Mouse (Mus musculus) kidney, adult 18-20 months (tissue): ENCODE data around the gene Cmss1.
A peak's percentile ranks its signal among the peaks of the same experiment; 100 is the strongest.

Source experiments
- DNase-seq: peaks from one replicate; pipeline ENCODE4 v3.0.0; 2021

Gene Cmss1

GRCm38 (mm10) chr16:57378631-57379330, 227.9 kb downstream of the Cmss1 start:
- no peak for DNase-seq

GRCm38 (mm10) chr16:57375248-57375837, 231.3 kb downstream of the Cmss1 start:
- DNase-seq = no peak

- no peak for DNase-seq
Measured at GRCm38 (mm10) chr16:57372156-57372555, 234.5 kb downstream of the Cmss1 start.

GRCm38 (mm10) chr16:57369846-57370496, 236.7 kb downstream of the Cmss1 start:
- peak; percentile 22 for DNase-seq

GRCm38 (mm10) chr16:57366941-57367694, 239.5 kb downstream of the Cmss1 start:
- DNase-seq = no peak

GRCm38 (mm10) chr16:57366141-57366540, 240.5 kb downstream of the Cmss1 start:
- DNase-seq = no peak

GRCm38 (mm10) chr16:57364498-57364897, 242.2 kb downstream of the Cmss1 start:
- no peak for DNase-seq

- DNase-seq = peak; percentile 46
Measured at GRCm38 (mm10) chr16:57362679-57363401, 243.8 kb downstream of the Cmss1 start.

GRCm38 (mm10) chr16:57360785-57361184, 245.9 kb downstream of the Cmss1 start:
- DNase-seq = no peak

GRCm38 (mm10) chr16:57359251-57359650, 247.4 kb downstream of the Cmss1 start:
- DNase-seq = no peak

- DNase-seq = no peak
Measured at GRCm38 (mm10) chr16:57357011-57357410, 249.7 kb downstream of the Cmss1 start.

- no peak for DNase-seq
Measured at GRCm38 (mm10) chr16:57356454-57356853, 250.2 kb downstream of the Cmss1 start.

GRCm38 (mm10) chr16:57353932-57354331, 252.7 kb downstream of the Cmss1 start:
- DNase-seq = no peak

GRCm38 (mm10) chr16:57353166-57353721, 253.4 kb downstream of the Cmss1 start:
- DNase-seq = no peak

GRCm38 (mm10) chr16:57352751-57353150, 253.9 kb downstream of the Cmss1 start, which contains the start of gene Filip1l:
TSS of gene Filip1l (plus strand) at chr16:57353093.
- no peak for DNase-seq

GRCm38 (mm10) chr16:57349689-57350088, 257.0 kb downstream of the Cmss1 start:
- DNase-seq = no peak

GRCm38 (mm10) chr16:57349039-57349438, 257.6 kb downstream of the Cmss1 start:
- DNase-seq = no peak

GRCm38 (mm10) chr16:57346258-57346657, 260.4 kb downstream of the Cmss1 start:
- DNase-seq = no peak

- DNase-seq = no peak
Measured at GRCm38 (mm10) chr16:57340613-57340898, 266.1 kb downstream of the Cmss1 start.

GRCm38 (mm10) chr16:57339765-57340612, 266.7 kb downstream of the Cmss1 start:
- DNase-seq = no peak

GRCm38 (mm10) chr16:57336770-57337423, 269.8 kb downstream of the Cmss1 start:
- no peak for DNase-seq
